Mouse (Mus musculus): Measurements from ENCODE around the gene AY358078. TPM values are rescaled to one million over a fixed set of nuclear protein-coding genes. Genes with fewer than 3 reads are reported as not detected.
"Not testable (repeated sequence)": the region's sequence is repeated elsewhere in the genome, so short reads cannot be mapped to it uniquely, and the experiment has no call there.

The AY358078 gene
- polyA plus RNA-seq, 1 experiment: not detected

DNA sequence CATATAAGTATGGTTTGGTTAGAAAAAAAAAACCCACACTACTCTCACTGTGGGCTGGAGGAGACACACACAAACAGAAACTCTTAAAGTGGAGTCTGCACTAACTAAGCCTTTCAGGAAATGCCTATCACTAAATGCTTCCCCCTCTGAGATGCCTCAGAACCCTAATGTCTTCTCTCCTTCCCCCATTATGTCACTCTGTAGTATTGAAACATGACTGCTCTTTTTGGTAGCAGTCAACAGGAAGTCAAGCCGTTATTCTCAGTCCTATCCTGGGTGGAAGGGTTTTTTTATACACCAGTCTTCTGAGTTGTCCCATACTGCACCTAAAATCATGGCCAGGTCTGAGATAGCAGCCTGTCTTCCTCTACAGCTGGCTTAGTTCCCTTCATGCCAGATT lies 26.8 kb downstream of the AY358078 start:
- no peak overlapping the region for H3K27ac ChIP-seq (ENCODE audit: insufficient read depth, low read depth, low read length)
- WGBS: 60% methylated on average over 1 of the region's 1 CpGs
- TF ChIP-seq CTCF (IDR thresholded peaks at IDR 0.05; ENCODE audit: insufficient read depth, low read depth, low read length) (no peak), POLR2A (IDR thresholded peaks at IDR 0.05; ENCODE audit: insufficient read depth, low read depth, low read length) (no peak)
- no peaks in the 10 kb centered on the region for H3K4me1 ChIP-seq (ENCODE audit: control insufficient read depth, insufficient read depth, low read length)
- no peak overlapping the region for H3K4me3 ChIP-seq (ENCODE audit: insufficient read depth, low read depth, low read length)

- 28% methylated on average over 5 of the region's 5 CpGs for WGBS
- not testable (repeated sequence) for H3K27ac ChIP-seq (ENCODE audit: insufficient read depth, low read depth, low read length); H3K4me1 ChIP-seq (ENCODE audit: control insufficient read depth, insufficient read depth, low read length); H3K4me3 ChIP-seq (ENCODE audit: insufficient read depth, low read depth, low read length)
Measured at GRCm38 (mm10) chr14:51827842-51828241, 28.0 kb downstream of the AY358078 start.

DNA sequence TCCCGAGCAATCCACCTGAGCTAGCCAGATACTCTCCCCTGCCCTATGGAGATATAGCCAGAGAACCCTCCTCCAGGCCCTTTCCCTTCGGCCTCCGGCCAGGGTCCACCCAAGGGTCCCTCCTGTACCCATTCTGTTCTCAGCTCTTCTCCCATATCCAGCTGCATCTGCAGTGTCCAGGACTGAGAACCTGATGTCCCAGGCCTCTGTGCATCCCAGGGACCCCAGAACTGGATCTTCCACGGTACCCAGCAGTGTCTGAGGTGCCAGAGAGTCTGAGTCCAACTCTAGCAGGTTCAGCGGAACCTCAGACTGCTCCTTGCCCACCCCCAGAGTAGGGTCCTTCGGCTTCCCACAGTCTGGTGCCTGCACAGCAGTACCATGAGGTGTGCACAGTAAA lies 29.3 kb downstream of the AY358078 start:
- 87% methylated on average over 6 of the region's 6 CpGs for WGBS
- no peak overlapping the region for H3K4me3 ChIP-seq (ENCODE audit: insufficient read depth, low read depth, low read length)
- H3K4me1 ChIP-seq (ENCODE audit: control insufficient read depth, insufficient read depth, low read length): no peaks in the 10 kb centered on the region
- TF ChIP-seq CTCF (IDR thresholded peaks at IDR 0.05; ENCODE audit: insufficient read depth, low read depth, low read length): no peak
- TF ChIP-seq POLR2A (IDR thresholded peaks at IDR 0.05; ENCODE audit: insufficient read depth, low read depth, low read length): no peak
- H3K27ac ChIP-seq (ENCODE audit: insufficient read depth, low read depth, low read length): no peak overlapping the region

- WGBS: 28% methylated on average over 2 of the region's 2 CpGs
- H3K27ac ChIP-seq (ENCODE audit: insufficient read depth, low read depth, low read length); H3K4me1 ChIP-seq (ENCODE audit: control insufficient read depth, insufficient read depth, low read length); H3K4me3 ChIP-seq (ENCODE audit: insufficient read depth, low read depth, low read length): not testable (repeated sequence)
Measured at GRCm38 (mm10) chr14:51838480-51838879, 38.6 kb downstream of the AY358078 start.

DNA sequence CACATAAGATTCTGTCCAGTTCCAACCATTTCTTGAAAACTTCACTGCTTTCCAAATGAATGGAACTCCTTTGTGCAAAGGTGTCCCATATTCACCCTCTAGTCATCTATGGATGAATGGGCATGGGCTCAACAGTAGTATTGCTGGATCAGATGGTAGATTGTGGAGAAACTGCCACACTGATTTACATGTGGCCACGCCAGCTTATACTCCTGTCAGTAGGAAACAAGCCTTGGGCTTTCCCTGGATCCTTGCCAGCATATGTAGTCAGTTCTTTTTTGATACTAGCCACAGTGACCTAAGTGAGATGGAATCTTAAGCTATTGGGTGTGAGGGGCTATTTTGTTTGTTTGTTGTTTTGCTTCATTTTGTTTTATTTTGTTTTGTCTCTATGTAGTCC lies 42.4 kb downstream of the AY358078 start:
- Histone ChIP-seq H3K27ac (ENCODE audit: insufficient read depth, low read depth, low read length) (no peak overlapping the region), H3K4me3 (ENCODE audit: insufficient read depth, low read depth, low read length) (no peak overlapping the region), H3K4me1 (ENCODE audit: control insufficient read depth, insufficient read depth, low read length) (no peaks in the 10 kb centered on the region)
- no peak for TF ChIP-seq CTCF (IDR thresholded peaks at IDR 0.05; ENCODE audit: insufficient read depth, low read depth, low read length)
- TF ChIP-seq POLR2A (IDR thresholded peaks at IDR 0.05; ENCODE audit: insufficient read depth, low read depth, low read length): no peak
- 58% methylated on average over 1 of the region's 1 CpGs for WGBS

- WGBS: 95% methylated on average over 2 of the region's 2 CpGs
- TF ChIP-seq CTCF (IDR thresholded peaks at IDR 0.05; ENCODE audit: insufficient read depth, low read depth, low read length): no peak
- TF ChIP-seq POLR2A (IDR thresholded peaks at IDR 0.05; ENCODE audit: insufficient read depth, low read depth, low read length): no peak
- no peaks in the 10 kb centered on the region for H3K4me1 ChIP-seq (ENCODE audit: control insufficient read depth, insufficient read depth, low read length)
Measured at GRCm38 (mm10) chr14:51842781-51843180, 42.9 kb downstream of the AY358078 start.

GRCm38 (mm10) chr14:51843882-51844281 lies 44.0 kb downstream of the AY358078 start:
- no peak overlapping the region for H3K4me3 ChIP-seq (ENCODE audit: insufficient read depth, low read depth, low read length)

More at GRCm38 (mm10) chr14:51842781-51843180, 42.9 kb downstream of the AY358078 start:
- no peak overlapping the region for H3K27ac ChIP-seq (ENCODE audit: insufficient read depth, low read depth, low read length)
- no peak overlapping the region for H3K4me3 ChIP-seq (ENCODE audit: insufficient read depth, low read depth, low read length)

DNA sequence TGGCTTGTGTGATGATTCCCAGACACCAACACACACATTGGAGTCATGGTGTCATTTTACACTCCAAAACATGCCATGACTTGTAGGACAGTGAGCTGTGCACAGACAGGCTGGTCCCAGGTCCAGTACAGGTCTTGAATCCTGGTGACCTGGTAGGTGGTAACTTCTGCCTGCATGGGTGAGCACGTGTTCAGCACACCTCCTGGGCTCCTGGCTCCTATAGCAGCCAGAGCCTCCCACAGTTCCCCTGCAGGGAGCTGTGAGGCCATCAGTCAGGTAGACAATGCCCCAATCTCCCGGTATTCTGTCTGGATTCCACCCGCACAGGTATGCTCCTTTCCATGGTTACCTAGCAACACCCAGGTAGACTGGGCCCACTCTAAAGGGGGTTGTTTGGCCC lies 46.7 kb downstream of the AY358078 start:
- TF ChIP-seq POLR2A (IDR thresholded peaks at IDR 0.05; ENCODE audit: insufficient read depth, low read depth, low read length) (no peak), CTCF (IDR thresholded peaks at IDR 0.05; ENCODE audit: insufficient read depth, low read depth, low read length) (no peak)
- no peak overlapping the region for H3K4me3 ChIP-seq (ENCODE audit: insufficient read depth, low read depth, low read length)
- 65% methylated on average over 3 of the region's 3 CpGs for WGBS
- no peak overlapping the region for H3K27ac ChIP-seq (ENCODE audit: insufficient read depth, low read depth, low read length)
- H3K4me1 ChIP-seq (ENCODE audit: control insufficient read depth, insufficient read depth, low read length): no peaks in the 10 kb centered on the region

More at GRCm38 (mm10) chr14:51843882-51844281, 44.0 kb downstream of the AY358078 start:
- H3K27ac ChIP-seq (ENCODE audit: insufficient read depth, low read depth, low read length): no peak overlapping the region
- H3K4me1 ChIP-seq (ENCODE audit: control insufficient read depth, insufficient read depth, low read length): no peaks in the 10 kb centered on the region
- TF ChIP-seq CTCF (IDR thresholded peaks at IDR 0.05; ENCODE audit: insufficient read depth, low read depth, low read length): no peak

GRCm38 (mm10) chr14:51851006-51851405 lies 51.2 kb downstream of the AY358078 start:
- not testable (repeated sequence) for H3K4me3 ChIP-seq (ENCODE audit: insufficient read depth, low read depth, low read length); H3K27ac ChIP-seq (ENCODE audit: insufficient read depth, low read depth, low read length); H3K4me1 ChIP-seq (ENCODE audit: control insufficient read depth, insufficient read depth, low read length)
- WGBS: 49% methylated on average over 3 of the region's 3 CpGs

GRCm38 (mm10) chr14:51853399-51853798 lies 53.6 kb downstream of the AY358078 start, which contains the start of gene Ear6:
Gene Ear6, plus strand, starts transcription at chr14:51853699.
- H3K4me1 ChIP-seq (ENCODE audit: control insufficient read depth, insufficient read depth, low read length): no peaks in the 10 kb centered on the region
- H3K4me3 ChIP-seq (ENCODE audit: insufficient read depth, low read depth, low read length): no peak within 1 kb of the TSS
- no peak for TF ChIP-seq CTCF (IDR thresholded peaks at IDR 0.05; ENCODE audit: insufficient read depth, low read depth, low read length)
- no peak for TF ChIP-seq POLR2A (IDR thresholded peaks at IDR 0.05; ENCODE audit: insufficient read depth, low read depth, low read length)
- no peak within 1 kb of the TSS for H3K27ac ChIP-seq (ENCODE audit: insufficient read depth, low read depth, low read length)

- not testable (repeated sequence) for H3K27ac ChIP-seq (ENCODE audit: insufficient read depth, low read depth, low read length); H3K4me3 ChIP-seq (ENCODE audit: insufficient read depth, low read depth, low read length); H3K4me1 ChIP-seq (ENCODE audit: control insufficient read depth, insufficient read depth, low read length)
- 83% methylated on average over 7 of the region's 7 CpGs for WGBS
Measured at GRCm38 (mm10) chr14:51855280-51855679, 55.4 kb downstream of the AY358078 start.

GRCm38 (mm10) chr14:51863603-51864002 lies 63.8 kb downstream of the AY358078 start:
- WGBS: 20% methylated on average over 1 of the region's 1 CpGs
- H3K4me3 ChIP-seq (ENCODE audit: insufficient read depth, low read depth, low read length); H3K27ac ChIP-seq (ENCODE audit: insufficient read depth, low read depth, low read length); H3K4me1 ChIP-seq (ENCODE audit: control insufficient read depth, insufficient read depth, low read length): not testable (repeated sequence)
